Mouse (Mus musculus) frontal cortex, postnatal 10 days (tissue): ENCODE results near the gene Slc12a1.

ENCODE experiments used
- DNase-seq, 2 experiments: peaks; one replicate each; pipeline ENCODE4 v3.0.0; 2022; ENCODE audit warnings: low spot score in 2 of 2, mixed read lengths in 1 of 2

Gene Slc12a1

DNA sequence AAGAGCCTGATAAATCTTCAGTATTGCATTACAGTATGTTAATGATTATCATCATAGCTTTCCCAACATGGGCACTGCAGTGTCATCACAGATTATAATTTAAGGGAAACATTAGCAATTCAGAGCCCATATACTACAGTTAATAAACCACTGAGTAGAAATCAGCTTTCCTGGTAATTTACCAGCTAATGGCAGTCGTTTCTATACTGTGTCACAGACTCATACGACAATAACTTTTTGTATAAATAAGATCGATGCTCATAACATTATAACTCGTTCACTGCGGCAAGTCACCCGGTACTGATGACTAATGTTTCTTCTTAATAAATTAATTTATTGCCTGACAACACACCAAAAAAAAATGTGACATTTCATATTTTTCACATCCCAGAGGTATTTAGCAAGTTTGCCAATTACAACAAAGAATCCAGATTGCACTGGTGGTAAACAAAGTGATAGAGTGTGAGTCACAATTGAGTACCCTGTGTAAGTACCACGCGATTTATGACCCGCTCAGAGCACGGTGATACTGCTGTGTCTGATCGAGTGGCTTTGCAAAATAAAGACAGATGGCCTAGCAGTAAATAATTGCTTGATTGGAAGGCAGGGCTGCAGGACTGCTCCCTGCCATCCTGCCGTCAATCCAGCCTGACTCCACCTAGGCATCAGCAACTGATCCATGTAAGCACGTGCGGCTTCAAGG lies 56.7 kb downstream of the Slc12a1 start:
- DNase-seq = no peak

DNA sequence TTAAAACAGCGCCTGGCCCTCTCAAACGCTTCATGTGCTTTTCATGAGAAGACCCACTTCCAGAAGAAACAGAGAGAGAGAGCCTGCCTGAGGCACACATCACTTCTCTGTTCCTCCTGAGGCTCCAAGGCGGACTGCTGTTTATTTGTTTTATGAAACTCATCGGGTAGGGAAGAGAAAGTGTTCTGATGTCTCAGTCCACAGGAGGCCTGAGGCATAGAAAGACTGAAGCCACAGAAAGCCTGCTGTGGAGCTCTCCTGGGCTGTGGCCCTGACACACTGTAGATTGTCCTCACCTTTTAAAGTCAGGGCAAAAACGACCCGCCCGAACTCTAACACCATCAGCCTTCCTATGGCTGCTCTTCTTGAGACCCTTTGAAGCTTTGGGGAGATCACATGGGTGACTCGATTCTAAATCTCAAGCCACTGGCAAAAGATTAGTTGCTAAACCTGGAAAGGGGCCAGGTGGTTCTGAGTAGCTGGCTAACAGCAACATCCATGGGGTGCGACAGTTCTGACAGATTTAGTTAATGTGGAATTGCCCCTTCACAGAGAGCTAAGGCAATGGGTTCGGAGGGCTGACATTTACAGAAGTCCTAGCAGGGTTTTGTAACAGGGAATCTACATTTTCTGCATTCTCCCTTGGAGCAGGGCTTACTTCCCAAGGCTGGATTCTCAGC lies 59.7 kb downstream of the Slc12a1 start:
- no peak for DNase-seq

DNA sequence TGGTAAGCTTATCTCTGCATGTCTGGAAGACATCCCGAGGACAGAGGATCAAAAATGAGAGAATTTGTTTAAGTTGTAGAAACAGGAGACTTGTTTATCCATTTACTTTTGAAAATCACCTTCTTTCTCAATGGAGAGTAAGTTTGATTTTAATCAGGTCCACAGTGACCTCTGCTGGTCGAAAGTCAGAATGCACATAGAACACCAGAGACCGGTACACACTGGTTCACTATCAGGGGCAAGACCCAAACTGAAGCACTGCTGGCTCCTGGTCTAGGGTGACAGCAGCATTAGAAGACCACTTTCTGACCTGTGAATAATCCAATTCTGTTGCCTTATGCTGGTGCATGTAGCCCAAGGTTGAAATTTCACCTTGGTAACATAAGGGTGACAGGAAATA lies 62.3 kb downstream of the Slc12a1 start:
- DNase-seq = peak in 1 of 2 experiments; percentile 62

DNA sequence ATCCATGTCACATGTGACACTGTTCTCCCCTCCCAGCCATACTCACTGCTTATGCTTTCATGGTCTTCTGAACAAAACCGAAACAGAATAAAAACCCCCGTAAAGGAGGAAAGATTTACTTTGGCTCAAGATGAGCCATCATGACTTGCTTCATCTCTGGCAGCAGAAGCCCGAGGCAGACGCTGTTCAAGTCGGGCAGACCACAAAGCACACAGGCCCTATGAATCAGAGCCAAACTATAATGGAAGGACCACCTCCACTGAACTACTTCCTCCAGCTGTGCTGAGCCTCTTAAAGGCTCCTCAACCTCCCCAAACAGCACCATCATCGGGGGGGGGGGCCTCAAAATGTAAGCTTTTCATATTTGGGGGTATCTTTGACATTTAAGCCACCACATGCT lies 65.0 kb downstream of the Slc12a1 start:
- no peak for DNase-seq

DNA sequence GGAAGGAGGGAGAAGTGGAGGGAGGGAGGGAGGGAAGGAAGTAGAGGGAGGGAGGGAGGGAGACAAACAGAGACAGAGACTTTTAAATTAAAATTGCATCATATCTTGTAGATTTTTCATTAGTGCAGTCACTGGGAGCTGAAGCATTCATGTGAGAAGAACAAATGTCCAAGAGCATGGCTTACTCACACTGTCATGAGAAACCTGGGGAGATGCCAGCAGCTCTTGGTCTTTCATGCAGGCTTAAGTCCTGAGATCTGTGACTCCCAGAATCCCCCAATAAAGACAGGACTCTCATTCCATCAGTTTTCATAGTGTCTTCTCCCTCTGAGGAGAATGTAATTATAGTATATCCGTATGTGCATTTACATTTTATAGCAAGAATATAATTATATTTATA lies 66.3 kb downstream of the Slc12a1 start:
- DNase-seq = no peak

DNA sequence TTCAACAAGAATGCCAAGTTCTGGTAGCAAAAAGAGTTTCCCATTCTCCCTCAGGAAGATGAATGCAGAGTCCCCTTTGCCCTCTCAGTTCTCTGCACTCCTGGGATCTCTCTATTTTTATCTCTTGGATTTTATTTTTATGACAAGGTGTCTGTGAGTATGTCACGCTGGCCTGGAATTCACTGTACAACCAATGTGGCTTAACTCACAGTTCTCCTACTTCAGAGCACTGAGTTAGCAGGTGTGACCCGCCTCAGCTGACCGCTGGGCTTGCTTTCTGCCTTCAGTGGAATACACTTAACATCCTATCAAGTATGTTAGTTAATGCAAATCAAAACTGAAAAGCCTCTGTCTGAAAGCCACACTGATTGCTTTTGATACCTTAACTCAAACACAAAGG lies 67.0 kb downstream of the Slc12a1 start:
- no peak for DNase-seq

DNA sequence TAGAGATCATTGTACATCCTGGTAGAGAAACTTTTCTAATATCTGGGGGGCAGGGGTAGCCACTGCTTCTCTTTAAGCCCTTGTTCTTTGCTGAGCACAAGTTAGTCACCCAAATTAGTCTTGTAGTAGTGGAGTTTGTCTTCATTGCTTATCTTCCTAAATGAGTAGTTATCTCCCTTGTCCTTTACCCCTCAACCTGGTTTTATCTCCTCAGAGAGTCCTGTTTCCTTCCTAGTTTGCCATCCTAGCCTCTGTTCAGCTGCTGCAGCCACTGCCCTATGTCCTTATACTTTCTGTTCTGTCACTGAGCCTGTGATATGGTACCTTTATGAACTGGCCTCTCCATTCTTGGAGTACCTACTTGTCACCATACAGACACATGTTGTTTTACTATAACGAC lies 69.4 kb downstream of the Slc12a1 start:
- no peak for DNase-seq

DNA sequence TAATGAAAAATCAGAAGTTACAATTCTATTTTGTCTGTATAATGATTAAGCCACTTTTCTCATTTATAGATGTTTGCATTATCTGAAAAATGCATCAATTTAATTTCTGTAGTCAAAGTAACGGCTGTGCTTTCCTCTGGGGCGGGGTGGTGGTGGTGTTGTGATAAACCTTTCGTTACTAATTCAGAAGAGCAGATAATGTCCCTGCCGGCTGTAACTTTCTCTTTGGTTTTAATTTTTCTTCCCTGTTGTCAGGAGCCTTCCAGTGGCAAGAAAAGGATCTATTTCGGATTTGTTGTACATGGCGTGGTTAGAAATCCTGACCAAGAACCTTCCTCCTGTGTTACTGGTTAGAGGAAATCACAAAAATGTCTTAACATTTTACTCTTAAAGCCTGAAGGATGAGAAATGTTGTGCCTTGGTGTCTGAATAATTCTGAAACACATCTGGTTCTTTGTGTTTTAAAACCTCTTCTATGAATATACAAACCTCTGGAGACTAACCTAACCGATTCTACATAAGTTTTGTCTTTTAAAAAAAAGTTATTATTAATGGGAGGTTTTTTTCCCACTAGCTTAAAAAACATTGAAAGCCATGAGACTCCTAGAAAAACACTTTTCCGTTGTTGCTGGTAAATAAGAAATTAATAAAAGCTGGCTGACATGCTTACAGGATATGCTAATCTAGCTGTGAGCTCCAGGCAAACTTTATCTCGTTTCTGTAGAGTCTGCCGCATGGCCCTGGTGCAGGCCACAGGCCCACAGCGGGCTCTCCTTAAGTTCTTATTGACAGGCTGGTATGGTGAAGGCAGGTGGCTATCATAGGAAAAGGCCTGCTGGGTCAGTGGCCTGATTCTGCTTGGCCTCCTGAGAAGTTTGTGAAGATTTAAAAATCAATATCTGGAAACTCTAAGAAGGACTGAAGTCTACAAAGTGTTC lies 76.4 kb downstream of the Slc12a1 start:
- DNase-seq = no peak

DNA sequence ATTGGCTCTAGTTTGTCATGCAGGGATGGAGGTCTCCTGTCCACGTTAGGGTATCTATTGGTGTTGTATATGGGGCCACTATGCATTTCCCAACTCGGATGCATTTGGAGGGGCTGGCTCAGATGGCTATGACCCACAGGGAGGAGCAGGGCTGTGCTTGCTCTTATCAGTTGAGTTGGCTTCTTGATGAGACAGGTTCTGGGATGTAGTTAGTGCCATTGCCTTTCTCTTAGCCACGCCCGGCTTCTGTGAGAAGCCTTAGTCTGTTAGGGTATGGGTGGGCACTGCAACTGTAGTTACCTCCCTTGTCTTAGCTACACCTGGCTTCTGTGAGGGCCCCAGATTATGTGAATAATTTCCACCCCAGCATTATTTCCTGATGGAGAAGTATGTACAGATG lies 79.9 kb downstream of the Slc12a1 start:
- no peak for DNase-seq

DNA sequence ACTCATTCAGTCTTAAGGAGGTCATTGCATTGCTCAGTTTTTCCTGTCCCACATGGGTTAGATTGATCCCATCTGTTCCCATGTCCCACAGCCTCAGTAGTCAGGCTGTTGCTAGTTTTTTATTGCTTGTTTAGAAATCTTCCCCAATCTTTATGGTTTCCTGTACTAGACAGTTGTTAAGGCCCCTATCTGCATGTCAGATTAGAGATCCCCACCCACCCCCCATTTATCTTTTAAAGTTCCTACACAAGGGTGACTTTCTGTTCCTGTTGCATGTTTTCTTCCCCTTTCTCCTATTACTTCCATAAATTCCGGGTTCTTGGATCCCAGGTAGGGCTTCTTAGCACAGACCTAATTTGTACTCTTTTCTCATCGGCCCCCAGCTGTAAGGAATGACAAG lies 81.2 kb downstream of the Slc12a1 start:
- no peak for DNase-seq

DNA sequence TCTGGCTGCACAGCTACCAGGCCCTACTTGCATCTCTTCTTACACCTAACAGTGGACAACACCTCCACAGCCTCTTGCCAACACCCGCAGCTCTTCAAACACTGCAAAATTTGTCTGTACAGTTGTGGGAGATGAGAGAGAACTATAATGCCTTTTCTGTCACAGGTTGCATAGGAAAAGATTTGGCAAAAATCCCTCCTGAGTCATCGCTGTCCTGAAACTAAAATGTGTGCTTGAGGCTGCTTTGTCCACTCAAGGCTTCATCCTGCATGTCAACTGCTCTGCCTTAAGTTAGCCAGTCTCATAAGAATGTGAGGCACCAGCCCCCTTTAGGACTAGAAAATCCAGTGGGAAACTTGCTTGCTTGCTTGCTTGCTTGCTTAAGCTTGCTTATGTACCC lies 81.7 kb downstream of the Slc12a1 start:
- no peak for DNase-seq

DNA sequence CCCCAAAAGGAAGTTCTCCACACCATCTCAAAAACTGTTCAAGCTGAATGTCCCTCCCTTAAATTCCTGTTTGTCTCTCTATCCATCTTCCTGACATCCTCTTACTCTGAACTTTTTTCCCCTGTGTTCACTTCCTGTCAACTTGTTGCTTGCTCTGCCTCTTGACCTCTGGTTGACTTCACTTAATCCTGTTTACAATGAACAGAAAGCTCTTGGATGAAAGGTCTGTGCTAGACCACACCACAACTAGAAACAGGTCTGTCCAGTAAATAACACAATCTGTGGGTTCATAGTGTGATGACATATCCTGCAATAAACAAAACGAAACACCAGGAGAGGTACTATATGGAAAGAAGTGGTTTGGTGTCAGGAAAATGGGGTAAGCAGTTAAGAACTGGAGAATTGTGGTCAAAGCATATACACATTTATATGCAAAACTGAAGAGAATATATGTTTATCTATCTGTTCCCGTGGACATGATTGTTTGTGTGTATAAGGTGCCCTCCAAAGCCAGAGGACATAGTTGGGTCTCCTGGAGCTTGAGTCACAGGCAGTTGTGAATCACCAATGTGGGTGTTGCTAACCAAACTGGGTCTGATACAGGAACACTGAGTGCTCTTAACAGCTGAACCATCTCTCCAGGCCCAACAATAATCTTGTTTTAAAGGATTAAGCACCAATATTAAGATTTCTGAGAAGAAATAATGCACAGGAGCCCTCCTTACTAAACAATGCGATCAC lies 93.4 kb downstream of the Slc12a1 start:
- no peak for DNase-seq

DNA sequence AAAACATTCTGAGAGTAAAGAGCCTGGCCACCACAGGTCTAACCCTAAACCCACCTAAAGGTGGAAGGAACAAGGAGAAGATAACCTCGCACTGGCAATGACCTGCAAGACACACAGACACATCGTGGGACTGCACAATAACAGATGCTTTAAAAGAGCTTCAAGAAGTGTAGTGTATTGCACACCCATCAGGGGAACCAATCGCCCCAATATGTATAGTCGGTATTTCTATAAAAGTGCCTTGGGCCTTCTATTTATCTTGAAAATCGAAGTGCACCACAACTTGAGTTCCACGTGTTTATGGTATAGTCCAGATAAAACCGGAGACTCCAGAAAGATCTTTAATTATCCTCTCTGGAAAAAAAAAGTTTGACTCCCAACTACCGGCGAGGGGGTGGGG lies 94.4 kb downstream of the Slc12a1 start:
- no peak for DNase-seq

DNA sequence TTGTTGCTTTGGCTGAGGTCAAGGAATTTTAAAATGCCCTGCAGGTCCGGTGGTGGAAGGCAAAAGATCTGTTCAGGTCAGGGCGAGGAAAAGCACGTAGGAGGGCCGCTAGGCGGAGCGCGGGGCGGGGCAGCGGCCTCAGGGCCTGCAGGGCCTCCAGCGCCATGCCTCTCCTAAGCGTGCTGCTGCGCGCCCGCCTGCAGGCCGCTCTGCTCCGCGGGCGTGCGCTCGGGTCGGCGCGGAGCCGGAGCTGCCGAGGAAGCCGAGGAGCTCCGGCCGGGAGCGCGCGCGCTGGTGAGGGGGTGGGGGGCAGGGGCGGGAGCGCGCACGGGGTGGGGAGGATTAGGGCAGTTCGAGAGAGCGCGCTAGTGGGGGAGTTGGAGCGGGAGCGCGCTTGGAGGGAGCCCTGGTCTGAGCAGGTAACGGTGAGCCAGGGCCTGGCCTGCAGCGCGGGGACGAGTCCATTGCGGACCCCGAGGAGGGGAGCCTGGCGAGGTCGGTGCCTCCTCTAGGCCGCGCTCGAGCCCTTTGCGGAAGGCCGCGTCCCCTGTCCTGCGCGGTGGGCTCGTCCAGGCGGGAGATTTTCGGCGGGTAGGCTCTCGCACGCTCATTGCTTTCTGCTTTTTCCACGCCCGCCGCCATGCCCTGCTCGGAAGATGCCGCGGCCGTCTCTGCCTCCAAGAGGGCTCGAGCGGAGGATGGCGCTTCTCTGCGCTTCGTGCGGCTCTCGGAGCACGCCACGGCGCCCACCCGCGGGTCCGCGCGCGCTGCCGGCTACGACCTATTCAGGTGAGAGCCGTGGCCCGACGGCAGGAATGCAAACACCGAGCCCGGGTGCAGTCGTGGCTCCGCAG lies 95.0 kb downstream of the Slc12a1 start, which contains the start of gene Dut:
TSS of gene Dut (plus strand) at position 83 of the 854 bp plus-strand sequence.
- DNase-seq = peak; percentile 83 to 90

DNA sequence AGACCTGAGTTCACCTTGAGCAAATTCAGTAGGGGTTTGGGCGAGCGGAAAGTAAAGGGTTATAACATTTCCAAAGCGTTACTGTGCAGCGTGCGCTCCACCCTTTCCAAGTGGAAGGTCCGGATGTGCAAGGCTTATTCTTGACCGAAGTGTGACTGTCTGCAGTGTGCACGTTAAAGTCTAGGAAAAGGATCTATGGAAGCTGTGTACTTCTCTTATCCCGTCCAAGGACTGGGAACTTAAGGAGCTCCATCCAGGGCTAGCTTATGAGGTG lies 95.6 kb downstream of the Slc12a1 start:
- no peak for DNase-seq

DNA sequence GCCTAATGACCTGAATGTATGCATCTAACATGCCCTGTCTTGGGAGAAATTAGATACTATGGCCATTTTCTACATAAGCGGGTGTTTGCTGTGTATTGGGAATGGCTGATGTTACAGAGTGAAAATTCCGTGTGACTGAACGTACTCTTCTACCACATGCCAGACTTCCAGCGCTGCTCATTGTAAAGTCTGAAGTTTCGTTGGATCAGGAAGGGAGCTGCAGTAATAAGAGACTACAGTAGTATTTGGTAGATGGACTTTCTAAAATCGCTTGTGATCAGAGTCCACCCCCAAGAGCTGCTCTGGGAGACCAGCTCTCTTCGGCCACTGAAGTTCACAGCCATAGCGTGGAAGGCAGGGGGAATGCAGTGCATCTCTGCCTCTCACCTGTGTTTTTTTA lies 96.0 kb downstream of the Slc12a1 start:
- no peak for DNase-seq

DNA sequence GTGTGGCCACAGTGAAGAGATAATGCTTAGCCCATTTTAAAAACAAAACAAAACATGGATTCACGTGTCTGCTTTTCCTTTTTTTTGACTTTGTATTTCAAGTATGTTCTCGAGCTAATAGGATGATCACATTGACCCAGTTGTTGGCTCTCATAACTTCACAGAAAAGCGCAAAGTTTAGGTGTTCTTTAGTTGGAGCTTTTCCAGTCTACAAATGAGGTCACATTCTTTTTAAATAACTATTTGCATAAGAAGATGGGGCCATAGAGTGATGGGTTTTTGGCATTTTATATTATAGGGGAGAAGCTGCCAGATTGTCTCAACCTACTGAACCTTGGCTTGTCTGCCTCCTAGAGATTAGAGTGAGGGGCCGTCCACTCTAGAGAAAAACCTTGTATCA lies 97.0 kb downstream of the Slc12a1 start:
- no peak for DNase-seq

DNA sequence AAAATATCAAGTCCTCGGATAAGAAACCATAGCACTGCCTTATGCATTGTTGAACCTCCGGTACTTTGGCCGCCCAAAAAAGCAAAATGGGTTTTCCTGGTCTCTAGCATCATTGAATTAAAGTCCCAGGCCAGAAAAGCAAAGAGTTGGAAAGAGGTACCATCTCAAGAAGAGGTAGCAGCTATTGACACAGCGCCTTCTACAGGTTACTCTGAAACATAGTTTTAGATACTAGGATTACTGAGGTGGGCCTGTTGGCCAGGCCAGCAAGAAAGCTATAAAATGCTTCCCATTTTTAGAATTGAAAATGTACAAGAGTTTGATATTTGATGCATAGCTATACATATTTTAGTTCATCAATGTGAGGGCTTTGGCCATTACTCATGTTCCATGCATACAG lies 97.6 kb downstream of the Slc12a1 start:
- DNase-seq = no peak

DNA sequence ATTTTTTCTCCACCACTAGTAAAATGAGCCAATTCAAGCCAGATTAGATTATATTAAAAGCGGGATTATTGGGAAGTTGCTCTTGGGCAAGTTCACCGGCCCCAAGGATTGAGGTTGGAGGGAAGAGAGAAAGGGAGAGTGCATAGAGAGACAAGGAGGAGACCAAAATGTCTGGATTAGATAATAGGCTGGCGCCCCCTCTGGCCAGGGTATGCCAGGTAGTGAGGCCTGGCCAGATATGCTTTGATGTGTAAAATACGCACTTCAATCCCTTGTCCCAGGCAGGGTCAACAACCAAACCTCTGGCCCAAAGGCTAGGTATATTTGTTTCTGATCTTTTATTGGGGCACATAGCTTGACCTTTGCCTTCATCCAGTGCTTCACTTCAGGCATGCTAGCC lies 99.5 kb downstream of the Slc12a1 start:
- DNase-seq = no peak

DNA sequence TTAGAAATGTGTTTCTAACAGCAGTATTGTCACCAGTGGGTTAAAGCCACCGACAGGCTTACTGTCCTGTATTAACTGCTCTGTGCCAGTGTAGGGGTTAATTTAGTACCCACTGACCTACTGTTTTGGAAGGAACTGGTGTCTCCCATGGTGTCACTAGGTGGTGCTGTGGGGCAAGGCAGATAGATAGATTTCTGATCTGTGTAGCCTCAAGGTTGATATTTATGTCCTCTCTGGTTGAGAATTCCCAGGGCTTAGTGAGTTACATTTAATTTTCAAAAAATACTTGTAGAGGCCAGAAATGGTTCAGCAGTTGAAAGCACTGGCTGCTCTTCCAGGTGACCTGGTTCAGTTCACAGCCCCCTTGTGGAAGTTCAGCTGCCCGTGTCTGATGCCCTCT lies 100.0 kb downstream of the Slc12a1 start:
- peak in 1 of 2 experiments; percentile 29 for DNase-seq

DNA sequence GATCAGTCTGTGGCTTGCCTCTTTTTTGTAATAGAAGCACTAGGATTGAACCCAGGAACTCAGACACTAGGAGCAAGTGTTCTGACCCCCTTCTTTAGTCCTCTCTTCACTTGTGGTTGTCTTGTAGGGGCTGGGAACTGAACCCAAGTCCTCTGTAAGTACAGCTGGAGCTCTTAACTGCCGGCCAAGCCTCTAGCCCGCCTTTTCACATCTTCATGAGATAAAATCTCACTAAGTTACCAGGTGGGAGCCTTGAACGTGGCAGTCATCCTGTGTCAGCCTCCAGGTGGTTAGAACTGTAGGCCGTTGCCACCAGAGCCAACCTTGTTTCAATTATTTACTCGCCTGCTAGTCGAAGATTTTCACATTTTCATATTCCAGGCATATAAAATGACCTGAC lies 101.4 kb downstream of the Slc12a1 start:
- DNase-seq = no peak
